Mouse (Mus musculus) thymus, postnatal 36 days (tissue): ENCODE measurements around the gene Lpp.

Experiments
- DNase-seq, 2 experiments: peaks; one replicate each; pipeline ENCODE4 v3.0.0; 2022; ENCODE audit warnings: mixed read lengths in 2 of 2

The Lpp gene

GRCm38 (mm10) chr16:24819127-24819526, 425.8 kb downstream of the Lpp start:
- DNase-seq, result no peak

DNA sequence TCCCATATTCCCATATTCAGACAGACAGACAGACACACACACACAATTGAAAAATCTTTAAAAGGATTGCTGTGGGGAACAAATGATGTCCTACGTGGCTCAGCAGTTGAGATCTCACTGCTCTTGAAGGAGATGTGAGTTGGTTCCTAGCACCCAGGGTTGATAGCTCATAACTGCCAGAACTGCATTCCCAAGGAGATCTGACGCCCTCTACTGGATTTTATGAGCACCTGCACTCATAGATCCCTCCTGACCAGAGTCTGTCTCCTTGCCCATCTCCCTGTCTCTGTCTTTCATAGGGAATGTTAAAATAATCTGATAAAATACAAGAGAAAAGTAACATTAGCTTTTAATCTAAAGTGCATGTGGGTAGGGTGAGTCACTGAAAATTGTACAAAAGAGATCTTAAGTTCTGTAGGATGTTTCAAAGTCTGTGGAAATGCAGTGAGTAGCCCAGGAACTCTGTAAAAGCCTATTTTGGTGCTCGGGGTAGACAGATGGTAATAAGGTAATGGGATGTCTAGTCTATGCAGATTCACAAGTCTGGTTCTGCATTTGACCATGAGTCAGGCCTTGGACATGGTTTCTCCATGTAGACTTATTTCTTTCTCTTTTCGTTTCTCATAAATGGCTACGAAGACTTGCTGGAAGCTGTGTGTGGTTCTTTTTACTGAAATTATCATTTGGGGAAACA, 429.0 kb downstream of the Lpp start:
- DNase-seq, result no peak

DNA sequence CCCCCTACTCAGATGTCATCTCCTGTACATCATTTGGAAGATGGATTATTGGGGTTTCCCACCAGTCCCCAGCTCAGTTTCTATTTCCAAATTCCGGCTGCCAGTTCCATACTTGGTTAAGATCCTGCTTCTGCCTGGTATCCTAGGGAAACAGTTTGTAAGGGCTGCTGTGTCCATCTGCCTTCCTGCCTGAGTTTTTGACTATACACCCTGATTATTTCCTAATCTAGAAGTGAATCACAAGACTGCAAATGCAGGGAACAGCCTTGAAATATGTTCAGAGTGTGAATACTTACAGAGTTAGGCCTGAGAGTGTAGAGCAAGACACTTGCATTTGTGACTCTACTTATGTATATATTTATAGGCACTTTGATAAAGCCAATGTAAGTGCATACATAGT, 429.6 kb downstream of the Lpp start:
- DNase-seq, result no peak

- DNase-seq, result no peak
These were observed 433.1 kb downstream of the Lpp start for GRCm38 (mm10) chr16:24826390-24826789.

GRCm38 (mm10) chr16:24828207-24828803, 435.0 kb downstream of the Lpp start:
- no peak for DNase-seq

DNA sequence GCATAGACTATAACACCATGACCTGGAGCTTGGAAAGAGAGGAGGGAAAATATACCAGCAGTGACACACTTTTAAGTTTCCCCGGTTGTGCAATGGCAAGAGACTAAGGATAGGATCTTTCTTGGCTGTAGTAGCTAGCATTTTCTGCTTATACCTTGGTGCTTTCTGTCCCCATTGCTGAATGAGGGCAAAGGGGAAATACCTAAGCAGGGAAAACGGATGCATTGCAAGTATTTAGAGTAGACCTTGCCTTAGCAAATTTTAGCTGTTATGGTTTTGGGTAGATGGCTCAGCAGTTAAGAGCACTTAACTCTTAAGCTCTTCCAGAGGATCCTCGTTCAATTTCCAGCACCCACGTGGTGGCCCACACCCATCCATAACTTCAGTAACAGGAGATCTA, 436.6 kb downstream of the Lpp start:
- no peak for DNase-seq

GRCm38 (mm10) chr16:24830939-24831338, 437.6 kb downstream of the Lpp start:
- no peak for DNase-seq

- no peak for DNase-seq
These were observed 439.9 kb downstream of the Lpp start for GRCm38 (mm10) chr16:24833221-24833620.

DNA sequence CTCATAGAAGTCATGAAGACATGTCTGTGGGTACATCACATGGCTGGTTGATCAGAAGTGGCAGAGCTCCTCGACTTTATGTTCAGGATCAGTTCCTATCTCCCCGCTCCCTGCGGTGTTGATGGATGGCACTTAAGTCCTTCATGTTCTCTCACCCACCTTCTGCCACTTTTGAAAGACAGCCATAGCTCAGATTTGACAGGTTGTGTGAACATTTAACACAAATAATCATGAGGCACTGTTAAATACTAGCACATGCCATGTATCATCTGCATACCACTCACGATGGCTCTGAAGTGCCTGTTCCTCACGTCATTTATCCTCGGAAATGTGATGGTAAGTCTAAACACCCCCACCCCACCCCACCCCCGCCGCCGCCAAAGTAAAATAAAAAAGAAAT, 441.2 kb downstream of the Lpp start:
- DNase-seq, result no peak

DNA sequence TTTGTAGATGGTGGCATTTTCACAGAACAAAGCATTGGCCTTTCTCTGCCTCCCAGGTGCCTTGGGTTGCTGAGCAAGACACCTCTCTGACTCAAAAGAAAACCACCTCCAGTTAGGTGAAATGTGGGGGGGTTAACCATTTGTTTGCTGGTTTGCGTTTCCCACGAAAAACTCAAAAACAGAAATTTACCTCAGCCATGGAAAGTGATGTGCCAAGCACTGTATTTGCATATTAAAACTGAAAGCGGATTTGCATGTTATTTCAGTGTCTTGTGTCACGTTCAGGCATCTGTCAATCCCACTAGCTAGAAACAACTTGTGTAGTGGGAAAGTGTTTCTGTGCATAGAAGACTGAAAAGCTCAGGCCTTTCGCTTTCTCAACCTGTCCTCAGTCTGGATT, 443.2 kb downstream of the Lpp start:
- no peak for DNase-seq

DNA sequence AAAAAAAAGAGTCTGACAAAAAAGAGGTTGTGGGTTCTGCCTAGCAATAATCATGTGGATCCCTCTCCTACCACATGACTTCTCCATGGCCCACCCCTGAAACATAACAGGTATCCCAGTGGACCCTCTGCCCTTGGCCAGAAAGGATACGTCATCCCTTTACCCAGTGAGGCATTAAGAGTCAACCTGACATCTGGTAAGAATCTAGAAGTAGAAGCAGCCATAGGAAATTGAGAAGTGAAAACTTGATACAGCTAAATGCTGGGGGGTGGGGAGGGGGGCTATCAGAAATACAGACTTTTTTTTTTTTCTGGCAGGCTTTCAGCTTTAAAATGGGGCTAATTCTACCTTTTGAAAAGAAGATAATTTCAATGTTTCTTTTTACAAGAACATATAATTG, 445.7 kb downstream of the Lpp start:
- DNase-seq, result no peak

GRCm38 (mm10) chr16:24840073-24840472, 446.8 kb downstream of the Lpp start:
- no peak for DNase-seq

DNA sequence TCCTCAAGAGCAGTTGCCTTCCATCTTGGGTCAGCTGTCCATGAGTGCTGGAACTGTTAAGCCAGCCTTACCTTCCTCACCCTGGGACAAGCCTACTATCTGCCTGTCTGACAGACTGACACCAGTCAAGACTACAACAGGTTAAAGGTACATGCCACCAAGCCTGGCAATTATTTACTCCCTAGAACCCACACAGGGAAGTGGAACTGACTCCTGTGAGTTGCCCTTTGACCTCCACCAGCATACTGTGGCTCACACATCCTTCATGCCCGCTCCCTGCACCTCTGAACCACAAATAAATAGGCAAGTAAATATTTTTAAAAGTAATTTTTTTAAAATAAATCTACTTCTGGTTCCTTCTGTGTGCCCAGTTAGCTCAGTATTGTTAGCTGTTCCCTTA, 452.8 kb downstream of the Lpp start:
- no peak for DNase-seq

- DNase-seq, result no peak
These were observed 466.3 kb downstream of the Lpp start for GRCm38 (mm10) chr16:24859509-24860140.

DNA sequence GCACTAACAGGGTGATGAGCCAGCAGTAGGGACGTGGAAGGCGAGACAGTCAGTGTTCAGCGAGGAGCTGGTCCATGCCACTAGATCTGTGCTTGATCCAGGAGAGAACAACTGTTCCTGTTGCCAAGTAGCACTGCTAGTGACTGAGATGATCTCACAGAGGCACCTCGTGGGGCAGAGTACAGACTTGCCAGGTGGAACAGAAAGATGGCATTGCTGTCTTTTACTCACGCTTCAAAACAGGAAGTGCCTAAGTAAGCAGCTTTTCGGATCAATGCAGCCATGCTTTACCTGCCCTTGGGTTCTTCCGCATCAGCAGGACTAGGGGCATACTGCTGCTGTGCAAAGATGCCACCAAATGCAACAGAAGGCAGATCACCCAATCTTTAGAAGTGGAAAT, 467.1 kb downstream of the Lpp start:
- peak in 1 of 2 experiments; percentile 30 for DNase-seq

DNA sequence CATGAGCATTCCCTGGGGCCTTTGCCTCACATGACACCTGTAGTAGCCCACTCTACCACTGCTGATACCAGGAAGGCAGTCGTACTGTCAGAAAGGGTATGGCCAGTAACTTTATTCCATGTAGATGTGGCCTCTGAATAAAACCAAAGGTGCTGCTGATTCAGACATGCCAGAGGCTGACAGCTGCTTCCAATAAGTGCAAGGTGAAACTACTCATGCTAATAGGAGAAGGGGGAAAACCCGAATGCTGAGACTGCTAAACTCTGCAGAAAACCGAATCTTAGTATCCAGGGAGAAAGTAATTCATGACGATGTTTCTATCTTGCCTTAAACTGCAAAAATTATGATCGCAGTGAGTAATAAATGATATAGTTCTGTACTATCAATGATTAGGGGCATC, 468.1 kb downstream of the Lpp start:
- DNase-seq, result no peak

GRCm38 (mm10) chr16:24874235-24874634, 480.9 kb downstream of the Lpp start:
- peak in 1 of 2 experiments; percentile 38 for DNase-seq

DNA sequence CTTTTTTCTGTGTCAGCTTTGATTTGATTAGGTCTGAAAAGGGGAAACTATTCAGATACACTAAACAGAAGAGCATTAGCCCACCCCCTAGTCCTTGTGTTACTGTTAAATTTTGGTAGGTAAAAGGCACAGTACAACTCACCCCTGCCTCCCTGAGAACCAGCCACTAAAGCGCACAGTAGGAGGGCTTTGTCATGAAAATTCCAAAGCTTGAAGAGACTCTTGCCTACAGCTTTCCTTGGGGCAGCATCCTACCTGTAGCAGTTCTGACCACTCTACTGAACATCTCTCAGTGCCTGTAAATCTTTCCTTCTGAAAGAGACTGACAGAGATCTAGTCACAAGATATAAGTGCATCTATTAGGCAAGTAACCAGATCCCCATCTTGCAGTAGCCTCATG, 482.4 kb downstream of the Lpp start:
- no peak for DNase-seq

DNA sequence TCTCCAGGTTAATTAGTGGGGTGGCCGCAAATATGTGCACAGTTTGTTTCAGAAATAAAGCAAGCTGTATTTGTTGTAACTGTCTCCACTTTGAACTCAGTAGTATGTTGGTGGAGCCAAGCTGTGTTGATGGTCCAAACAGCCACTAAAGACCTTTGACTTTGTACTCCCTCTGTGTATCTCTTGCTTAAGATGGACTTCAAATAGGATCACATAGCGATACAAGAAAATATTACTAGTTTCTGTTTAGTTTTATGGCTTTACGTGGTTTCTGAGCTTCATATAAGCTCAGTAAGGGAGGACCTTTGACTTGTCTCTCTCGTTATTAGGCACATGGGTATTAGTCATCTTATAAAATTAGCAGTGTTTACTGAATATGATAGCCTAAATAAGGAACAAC, 485.7 kb downstream of the Lpp start:
- DNase-seq, result no peak

GRCm38 (mm10) chr16:24880698-24881097, 487.4 kb downstream of the Lpp start:
- DNase-seq, result no peak

- DNase-seq, result no peak
These were observed 488.9 kb downstream of the Lpp start for GRCm38 (mm10) chr16:24881981-24882775.

DNA sequence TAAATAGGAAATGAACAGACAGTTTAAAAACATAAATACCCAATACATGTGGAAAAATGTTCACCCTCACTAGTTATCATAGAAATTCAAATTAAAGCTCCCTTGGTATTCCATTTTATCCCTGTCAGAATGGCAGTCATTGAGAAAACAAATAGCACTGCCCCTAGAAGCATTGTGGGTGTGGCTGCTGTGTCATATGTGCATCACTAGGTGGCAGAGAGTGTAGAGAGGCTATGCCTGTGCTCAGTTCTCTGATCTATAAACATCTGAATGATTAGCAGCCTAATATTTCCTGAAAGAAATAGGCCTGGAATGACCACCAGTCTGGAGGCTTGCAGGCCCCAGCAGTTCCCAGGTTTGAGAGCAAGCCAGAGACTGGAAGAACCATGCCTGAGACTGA, 490.7 kb downstream of the Lpp start:
- no peak for DNase-seq

- DNase-seq, result peak; percentile 29 to 33
These were observed 493.0 kb downstream of the Lpp start for GRCm38 (mm10) chr16:24886346-24886745.

- peak; percentile 59 to 73 for DNase-seq
These were observed 493.6 kb downstream of the Lpp start for GRCm38 (mm10) chr16:24886943-24887342.
